Mouse (Mus musculus): ENCODE measurements around the gene Polg.

DNA sequence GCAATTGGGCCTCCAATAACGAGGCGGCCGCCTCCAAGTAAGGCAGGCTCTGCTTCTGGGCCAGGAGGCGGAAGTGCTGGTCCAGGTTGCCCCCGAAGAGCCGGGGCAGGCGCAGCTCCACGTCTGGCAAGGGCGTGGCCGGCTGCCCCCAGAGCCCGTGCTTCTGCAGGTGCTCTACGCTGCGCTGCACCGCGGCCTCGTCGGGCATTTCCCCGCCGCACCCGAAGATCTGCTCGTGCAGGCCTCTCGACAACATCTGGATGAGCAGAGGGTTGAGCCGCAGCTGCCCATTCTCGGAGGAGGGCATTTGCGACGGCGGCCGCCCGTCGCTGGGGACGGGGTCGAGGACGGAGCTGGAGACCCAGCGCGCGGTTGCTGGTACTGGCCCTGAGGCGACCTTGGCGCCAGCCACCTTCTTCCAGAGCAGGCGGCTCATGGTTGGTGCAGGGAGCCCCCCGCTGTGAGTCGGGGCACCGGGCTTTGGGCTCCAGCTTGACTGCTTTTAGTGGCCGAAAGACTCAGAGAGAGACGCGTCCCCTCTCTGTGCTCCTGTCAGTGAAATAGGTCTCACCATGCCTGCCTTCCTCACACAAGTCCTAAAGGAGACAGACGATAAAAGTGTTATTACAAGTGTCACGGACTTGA, 1.3 kb downstream of the Polg start:
- TF ChIP-seq EP300 (optimal IDR thresholded peaks at IDR 0.05) (no peak), CTCF (IDR thresholded peaks at IDR 0.05; ENCODE audit: low read depth) (no peak)

Data from stomach, postnatal 0 days (tissue).